Mouse (Mus musculus): Measurements from ENCODE around the gene Aldh1a3. TPM values are rescaled to one million over a fixed set of nuclear protein-coding genes. Genes with fewer than 3 reads are reported as not detected.
A peak's percentile ranks its signal among the peaks of the same experiment; 100 is the strongest.

The Aldh1a3 gene
- polyA plus RNA-seq, 1 experiment from 2014 or later, result 3.7 TPM

- no peak overlapping the region for H3K27ac ChIP-seq (ENCODE audit: low read depth, low read length)
- H3K9me3 ChIP-seq (ENCODE audit: control insufficient read depth, low read length), result no peaks in the 10 kb centered on the region
- no peak overlapping the region for H3K4me3 ChIP-seq (ENCODE audit: low read depth, low read length)
- DNase-seq (ENCODE audit: low spot score), result no peak
- no peaks in the 10 kb centered on the region for H3K4me1 ChIP-seq (replicated peaks; ENCODE audit: control insufficient read depth, insufficient read depth, low read length)
- no peaks in the 10 kb centered on the region for H3K36me3 ChIP-seq (ENCODE audit: control insufficient read depth, insufficient read depth, low read length)
- H3K9ac ChIP-seq (ENCODE audit: low read length), result no peak overlapping the region
- H3K27me3 ChIP-seq (ENCODE audit: control insufficient read depth, insufficient read depth, low read length), result no peaks in the 10 kb centered on the region
- no peak for ATAC-seq (replicated peaks; ENCODE audit: low FRiP score)
- WGBS, result 84% methylated on average over 5 of the region's 5 CpGs
- no peak overlapping the region for H3K4me2 ChIP-seq (ENCODE audit: low read depth, low read length, severe bottlenecking)
These were observed 57.3 kb downstream of the Aldh1a3 start for GRCm38 (mm10) chr7:66369934-66370445.

- Histone ChIP-seq H3K27me3 (ENCODE audit: control insufficient read depth, insufficient read depth, low read length) (no peaks in the 10 kb centered on the region), H3K4me1 (replicated peaks; ENCODE audit: control insufficient read depth, insufficient read depth, low read length) (no peaks in the 10 kb centered on the region), H3K36me3 (ENCODE audit: control insufficient read depth, insufficient read depth, low read length) (no peaks in the 10 kb centered on the region), H3K4me2 (ENCODE audit: low read depth, low read length, severe bottlenecking) (no peak overlapping the region), H3K27ac (ENCODE audit: low read depth, low read length) (no peak overlapping the region), H3K9me3 (ENCODE audit: control insufficient read depth, low read length) (no peaks in the 10 kb centered on the region), H3K9ac (ENCODE audit: low read length) (no peak overlapping the region), H3K4me3 (ENCODE audit: low read depth, low read length) (no peak overlapping the region)
- WGBS, result 80% methylated on average over 5 of the region's 5 CpGs
- ATAC-seq (replicated peaks; ENCODE audit: low FRiP score), result no peak
- DNase-seq (ENCODE audit: low spot score), result peak; percentile 28
These were observed 58.0 kb downstream of the Aldh1a3 start for GRCm38 (mm10) chr7:66369071-66369933.

GRCm38 (mm10) chr7:66365904-66366303 lies 61.4 kb downstream of the Aldh1a3 start, which contains the start of gene Gm10974:
Gene Gm10974, plus strand, starts transcription at chr7:66365905.
- no peak for ATAC-seq (replicated peaks; ENCODE audit: low FRiP score)
- WGBS, result 69% methylated on average over 2 of the region's 2 CpGs
- Histone ChIP-seq H3K27me3 (ENCODE audit: control insufficient read depth, insufficient read depth, low read length) (no peaks in the 10 kb centered on the region), H3K4me2 (ENCODE audit: low read depth, low read length, severe bottlenecking) (no peak within 1 kb of the TSS), H3K4me1 (replicated peaks; ENCODE audit: control insufficient read depth, insufficient read depth, low read length) (no peaks in the 10 kb centered on the region), H3K9me3 (ENCODE audit: control insufficient read depth, low read length) (no peaks in the 10 kb centered on the region; the same call in 1 of the 2 replicates), H3K27ac (ENCODE audit: low read depth, low read length) (no peak within 1 kb of the TSS), H3K36me3 (ENCODE audit: control insufficient read depth, insufficient read depth, low read length) (no peaks in the 10 kb centered on the region), H3K9ac (ENCODE audit: low read length) (no peak within 1 kb of the TSS), H3K4me3 (ENCODE audit: low read depth, low read length) (no peak within 1 kb of the TSS)
- DNase-seq (ENCODE audit: low spot score), result no peak

- 79% methylated on average over 2 of the region's 2 CpGs for WGBS
- H3K27me3 ChIP-seq (ENCODE audit: control insufficient read depth, insufficient read depth, low read length), result no peaks in the 10 kb centered on the region
- H3K27ac ChIP-seq (ENCODE audit: low read depth, low read length), result no peak overlapping the region
- DNase-seq (ENCODE audit: low spot score) (no peak), ATAC-seq (replicated peaks; ENCODE audit: low FRiP score) (no peak)
- H3K4me1 ChIP-seq (replicated peaks; ENCODE audit: control insufficient read depth, insufficient read depth, low read length), result no peaks in the 10 kb centered on the region
- H3K4me3 ChIP-seq (ENCODE audit: low read depth, low read length), result no peak overlapping the region
- H3K9ac ChIP-seq (ENCODE audit: low read length), result no peak overlapping the region
- no peaks in the 10 kb centered on the region for H3K36me3 ChIP-seq (ENCODE audit: control insufficient read depth, insufficient read depth, low read length)
- H3K4me2 ChIP-seq (ENCODE audit: low read depth, low read length, severe bottlenecking), result no peak overlapping the region
- no peaks in the 10 kb centered on the region; the same call in 1 of the 2 replicates for H3K9me3 ChIP-seq (ENCODE audit: control insufficient read depth, low read length)
These were observed 61.9 kb downstream of the Aldh1a3 start for GRCm38 (mm10) chr7:66365411-66365810.

- ATAC-seq (replicated peaks; ENCODE audit: low FRiP score) (no peak), DNase-seq (ENCODE audit: low spot score) (peak; percentile 28)
- Histone ChIP-seq H3K9me3 (ENCODE audit: control insufficient read depth, low read length) (no peaks in the 10 kb centered on the region; the same call in 1 of the 2 replicates), H3K36me3 (ENCODE audit: control insufficient read depth, insufficient read depth, low read length) (no peaks in the 10 kb centered on the region), H3K4me2 (ENCODE audit: low read depth, low read length, severe bottlenecking) (no peak overlapping the region), H3K27me3 (ENCODE audit: control insufficient read depth, insufficient read depth, low read length) (no peaks in the 10 kb centered on the region), H3K9ac (ENCODE audit: low read length) (no peak overlapping the region), H3K4me3 (ENCODE audit: low read depth, low read length) (no peak overlapping the region), H3K4me1 (replicated peaks; ENCODE audit: control insufficient read depth, insufficient read depth, low read length) (no peaks in the 10 kb centered on the region), H3K27ac (ENCODE audit: low read depth, low read length) (no peak overlapping the region)
- 95% methylated on average over 11 of the region's 11 CpGs for WGBS
These were observed 62.8 kb downstream of the Aldh1a3 start for GRCm38 (mm10) chr7:66364491-66364890.

GRCm38 (mm10) chr7:66359044-66359443 lies 68.3 kb downstream of the Aldh1a3 start:
- no peak for ATAC-seq (replicated peaks; ENCODE audit: low FRiP score)
- Histone ChIP-seq H3K4me2 (ENCODE audit: low read depth, low read length, severe bottlenecking) (no peak overlapping the region), H3K9ac (ENCODE audit: low read length) (no peak overlapping the region), H3K27ac (ENCODE audit: low read depth, low read length) (no peak overlapping the region), H3K4me3 (ENCODE audit: low read depth, low read length) (no peak overlapping the region), H3K27me3 (ENCODE audit: control insufficient read depth, insufficient read depth, low read length) (no peaks in the 10 kb centered on the region), H3K9me3 (ENCODE audit: control insufficient read depth, low read length) (no peaks in the 10 kb centered on the region; the same call in 1 of the 2 replicates), H3K36me3 (ENCODE audit: control insufficient read depth, insufficient read depth, low read length) (no peaks in the 10 kb centered on the region), H3K4me1 (replicated peaks; ENCODE audit: control insufficient read depth, insufficient read depth, low read length) (no peaks in the 10 kb centered on the region)
- no peak for DNase-seq (ENCODE audit: low spot score)
- 87% methylated on average over 4 of the region's 4 CpGs for WGBS

- Histone ChIP-seq H3K4me2 (ENCODE audit: low read depth, low read length, severe bottlenecking) (no peak overlapping the region), H3K27me3 (ENCODE audit: control insufficient read depth, insufficient read depth, low read length) (no peaks in the 10 kb centered on the region), H3K4me3 (ENCODE audit: low read depth, low read length) (no peak overlapping the region), H3K9me3 (ENCODE audit: control insufficient read depth, low read length) (no peaks in the 10 kb centered on the region; the same call in 1 of the 2 replicates), H3K9ac (ENCODE audit: low read length) (no peak overlapping the region), H3K4me1 (replicated peaks; ENCODE audit: control insufficient read depth, insufficient read depth, low read length) (no peaks in the 10 kb centered on the region), H3K27ac (ENCODE audit: low read depth, low read length) (no peak overlapping the region), H3K36me3 (ENCODE audit: control insufficient read depth, insufficient read depth, low read length) (no peaks in the 10 kb centered on the region)
- no peak for ATAC-seq (replicated peaks; ENCODE audit: low FRiP score)
- WGBS, result 82% methylated on average over 3 of the region's 3 CpGs
- no peak for DNase-seq (ENCODE audit: low spot score)
These were observed 68.9 kb downstream of the Aldh1a3 start for GRCm38 (mm10) chr7:66358461-66358860.

- Histone ChIP-seq H3K9ac (ENCODE audit: low read length) (no peak overlapping the region), H3K27ac (ENCODE audit: low read depth, low read length) (no peak overlapping the region), H3K4me1 (replicated peaks; ENCODE audit: control insufficient read depth, insufficient read depth, low read length) (no peaks in the 10 kb centered on the region), H3K36me3 (ENCODE audit: control insufficient read depth, insufficient read depth, low read length) (no peaks in the 10 kb centered on the region), H3K27me3 (ENCODE audit: control insufficient read depth, insufficient read depth, low read length) (no peaks in the 10 kb centered on the region), H3K4me3 (ENCODE audit: low read depth, low read length) (no peak overlapping the region), H3K9me3 (ENCODE audit: control insufficient read depth, low read length) (no peaks in the 10 kb centered on the region; the same call in 1 of the 2 replicates), H3K4me2 (ENCODE audit: low read depth, low read length, severe bottlenecking) (no peak overlapping the region)
- DNase-seq (ENCODE audit: low spot score) (no peak), ATAC-seq (replicated peaks; ENCODE audit: low FRiP score) (no peak)
- WGBS, result 86% methylated on average over 8 of the region's 8 CpGs
These were observed 71.4 kb downstream of the Aldh1a3 start for GRCm38 (mm10) chr7:66355791-66356522.

Data from forebrain, embryonic 11.5 days (tissue).